Mouse (Mus musculus) forebrain, embryonic 11.5 days (tissue): ENCODE data around the gene Zdhhc7. TPM values are rescaled to one million over a fixed set of nuclear protein-coding genes. Genes with fewer than 3 reads are reported as not detected.

Experiments
- ATAC-seq: fragments of 200-750 bp; cut with Nextera tagmentation; replicated peaks from 2 replicates; pipeline ENCODE4 v1.8.0; 2017; ENCODE audit warnings: moderate TSS enrichment; ENCODE audit not compliant: low FRiP score
- DNase-seq: peaks from one replicate; pipeline ENCODE4 v3.0.0-alpha.2; 2017; ENCODE audit warnings: low spot score
- H3K27ac ChIP-seq: fragments of 300-500 bp; sonication (generic); 2 replicates; pipeline ENCODE4 v1.5.1; 2014; ENCODE audit warnings: low read depth, low read length
- H3K27me3 ChIP-seq: fragments of 300-500 bp; sonication (generic); 2 replicates; pipeline ENCODE4 v1.6.1; 2014; ENCODE audit warnings: mild to moderate bottlenecking, low read length, mixed read lengths; ENCODE audit not compliant: control insufficient read depth, insufficient read depth
- H3K36me3 ChIP-seq: fragments of 300-500 bp; sonication (generic); 2 replicates; pipeline ENCODE4 v1.6.1; 2014; ENCODE audit warnings: mild to moderate bottlenecking, low read length, moderate library complexity, mixed read lengths; ENCODE audit not compliant: control insufficient read depth, insufficient read depth
- H3K4me1 ChIP-seq: fragments of 300-500 bp; sonication (generic); replicated peaks from 2 replicates; pipeline ENCODE4 v1.6.1; 2014; ENCODE audit warnings: low read length, mixed read lengths; ENCODE audit not compliant: control insufficient read depth, insufficient read depth
- H3K4me2 ChIP-seq: fragments of 300-500 bp; sonication (generic); 2 replicates; pipeline ENCODE4 v1.6.1; 2014; ENCODE audit warnings: low read depth, mild to moderate bottlenecking, low read length, moderate library complexity, mixed read lengths; ENCODE audit not compliant: severe bottlenecking
- H3K4me3 ChIP-seq: fragments of 300-500 bp; sonication (generic); 2 replicates; pipeline ENCODE4 v1.5.1; 2014; ENCODE audit warnings: low read depth, low read length
- H3K9ac ChIP-seq: fragments of 300-500 bp; sonication (generic); 2 replicates; pipeline ENCODE4 v1.6.1; 2014; ENCODE audit warnings: low read length
- H3K9me3 ChIP-seq: fragments of 300-500 bp; sonication (generic); 2 replicates; pipeline ENCODE4 v1.6.1; 2016; ENCODE audit warnings: low read length, mixed read lengths; ENCODE audit not compliant: control insufficient read depth
- WGBS: fragments of 180-500 bp; shearing (Covaris S2); extraction: QIAGEN DNeasy Blood & Tissue Kit; methylation state at CpG from one replicate; pipeline ENCODE4 v1.1.7; 2014; 5-methylcytosine and 5-hydroxymethylcytosine counted together
- polyA plus RNA-seq: library from polyadenylated mRNA; unstranded; fragments of >200 nt; fragmentation: Nextera tagmentation; extraction: Ambion mirVana; gene quantifications from 2 replicates; pipeline ENCODE4 v1.2.1, GENCODE M21; 2014

Gene Zdhhc7
- polyA plus RNA-seq, 1 experiment from 2014 or later: 29.9 TPM

- Histone ChIP-seq H3K4me2 (no peak overlapping the region), H3K27ac (no peak overlapping the region), H3K36me3 (no peaks in the 10 kb centered on the region; the same call in 1 of the 2 replicates), H3K9ac (no peak overlapping the region), H3K4me1 (no peaks in the 10 kb centered on the region), H3K4me3 (no peak overlapping the region), H3K27me3 (no peaks in the 10 kb centered on the region), H3K9me3 (no peaks in the 10 kb centered on the region)
- DNase-seq: no peak
- WGBS: 96% methylated on average over 3 of the region's 3 CpGs
- ATAC-seq: no peak
Measured at GRCm38 (mm10) chr8:120091032-120091431, 10.2 kb downstream of the Zdhhc7 start.

- DNase-seq (no peak), ATAC-seq (no peak)
- no peaks in the 10 kb centered on the region for H3K27me3 ChIP-seq
- no peak overlapping the region for H3K4me2 ChIP-seq
- 85% methylated on average over 7 of the region's 7 CpGs for WGBS
- H3K9me3 ChIP-seq: no peaks in the 10 kb centered on the region
- no peak overlapping the region for H3K4me3 ChIP-seq
- no peaks in the 10 kb centered on the region for H3K4me1 ChIP-seq
- H3K27ac ChIP-seq: no peak overlapping the region
- H3K36me3 ChIP-seq: peaks cover 4% of the 10 kb centered on the region; the same call in 1 of the 2 replicates
- H3K9ac ChIP-seq: no peak overlapping the region
Measured at GRCm38 (mm10) chr8:120089511-120089910, 11.8 kb downstream of the Zdhhc7 start.

GRCm38 (mm10) chr8:120084783-120085182 is 16.5 kb downstream of the Zdhhc7 start:
- Histone ChIP-seq H3K36me3 (peaks cover 6% of the 10 kb centered on the region; the same call in 1 of the 2 replicates), H3K4me3 (no peak overlapping the region)
- ATAC-seq: no peak

GRCm38 (mm10) chr8:120083261-120083660 is 18.0 kb downstream of the Zdhhc7 start:
- H3K4me2 ChIP-seq: no peak overlapping the region
- H3K4me3 ChIP-seq: no peak overlapping the region
- ATAC-seq: no peak
- H3K4me1 ChIP-seq: no peaks in the 10 kb centered on the region
- H3K9ac ChIP-seq: no peak overlapping the region
- H3K36me3 ChIP-seq: peaks cover 6% of the 10 kb centered on the region; the same call in 1 of the 2 replicates
- DNase-seq: no peak
- no peak overlapping the region for H3K27ac ChIP-seq
- H3K27me3 ChIP-seq: no peaks in the 10 kb centered on the region
- WGBS: 94% methylated on average over 8 of the region's 8 CpGs
- no peaks in the 10 kb centered on the region for H3K9me3 ChIP-seq

More at GRCm38 (mm10) chr8:120084783-120085182, 16.5 kb downstream of the Zdhhc7 start:
- Histone ChIP-seq H3K4me2 (no peak overlapping the region), H3K4me1 (no peaks in the 10 kb centered on the region), H3K9ac (no peak overlapping the region), H3K27me3 (no peaks in the 10 kb centered on the region), H3K27ac (no peak overlapping the region), H3K9me3 (no peaks in the 10 kb centered on the region)
- 92% methylated on average over 8 of the region's 8 CpGs for WGBS
- no peak for DNase-seq

- Histone ChIP-seq H3K9ac (no peak overlapping the region), H3K36me3 (peaks cover 2% of the 10 kb centered on the region; the same call in 1 of the 2 replicates), H3K27ac (no peak overlapping the region), H3K27me3 (no peaks in the 10 kb centered on the region), H3K4me1 (no peaks in the 10 kb centered on the region), H3K9me3 (no peaks in the 10 kb centered on the region), H3K4me2 (no peak overlapping the region), H3K4me3 (no peak overlapping the region)
- DNase-seq (no peak), ATAC-seq (no peak)
- WGBS: 64% methylated on average over 5 of the region's 5 CpGs
Measured at GRCm38 (mm10) chr8:120079361-120079760, 21.9 kb downstream of the Zdhhc7 start.

- peak; percentile 89 for DNase-seq
- Histone ChIP-seq H3K4me2 (no peak overlapping the region), H3K9ac (no peak overlapping the region), H3K4me3 (no peak overlapping the region), H3K4me1 (no peaks in the 10 kb centered on the region), H3K27ac (no peak overlapping the region), H3K27me3 (no peaks in the 10 kb centered on the region), H3K36me3 (peaks cover 2% of the 10 kb centered on the region; the same call in 1 of the 2 replicates), H3K9me3 (no peaks in the 10 kb centered on the region)
- WGBS: 12% methylated on average over 10 of the region's 10 CpGs
- ATAC-seq: peak; percentile 55; the same call in 1 of the 2 replicates
Measured at GRCm38 (mm10) chr8:120078080-120078479, 23.2 kb downstream of the Zdhhc7 start.

GRCm38 (mm10) chr8:120075347-120075746 is 25.9 kb downstream of the Zdhhc7 start:
- no peak for ATAC-seq
- no peak overlapping the region for H3K4me2 ChIP-seq

GRCm38 (mm10) chr8:120074516-120074915 is 26.8 kb downstream of the Zdhhc7 start:
- DNase-seq (no peak), ATAC-seq (no peak)
- WGBS: 81% methylated on average over 6 of the region's 6 CpGs
- no peaks in the 10 kb centered on the region for H3K4me1 ChIP-seq
- H3K9ac ChIP-seq: no peak overlapping the region
- H3K4me2 ChIP-seq: no peak overlapping the region
- H3K9me3 ChIP-seq: no peaks in the 10 kb centered on the region
- no peaks in the 10 kb centered on the region for H3K36me3 ChIP-seq
- H3K27me3 ChIP-seq: no peaks in the 10 kb centered on the region
- H3K27ac ChIP-seq: no peak overlapping the region
- no peak overlapping the region for H3K4me3 ChIP-seq

More at GRCm38 (mm10) chr8:120075347-120075746, 25.9 kb downstream of the Zdhhc7 start:
- H3K4me1 ChIP-seq: no peaks in the 10 kb centered on the region
- no peaks in the 10 kb centered on the region for H3K36me3 ChIP-seq
- no peak for DNase-seq
- WGBS: 42% methylated on average over 6 of the region's 6 CpGs
- no peak overlapping the region for H3K9ac ChIP-seq
- no peak overlapping the region for H3K27ac ChIP-seq
- no peak overlapping the region for H3K4me3 ChIP-seq
- H3K9me3 ChIP-seq: no peaks in the 10 kb centered on the region
- H3K27me3 ChIP-seq: no peaks in the 10 kb centered on the region

- no peaks in the 10 kb centered on the region for H3K36me3 ChIP-seq
- 84% methylated on average over 8 of the region's 8 CpGs for WGBS
- H3K4me1 ChIP-seq: no peaks in the 10 kb centered on the region
- H3K9me3 ChIP-seq: no peaks in the 10 kb centered on the region
- H3K9ac ChIP-seq: no peak overlapping the region
- no peak overlapping the region for H3K4me2 ChIP-seq
- DNase-seq: no peak
- H3K4me3 ChIP-seq: no peak overlapping the region
- no peaks in the 10 kb centered on the region for H3K27me3 ChIP-seq
- H3K27ac ChIP-seq: no peak overlapping the region
- ATAC-seq: no peak
Measured at GRCm38 (mm10) chr8:120072827-120073226, 28.5 kb downstream of the Zdhhc7 start.
